Mouse (Mus musculus) bone marrow, adult 2 months (tissue): ENCODE results near the gene Pard3.

Experiments
- CTCF ChIP-seq: fragments of 200-500 bp; IDR thresholded peaks from 2 replicates; pipeline ENCODE4 v1.5.1; 2011; ENCODE audit warnings: low read length, control low read depth; ENCODE audit not compliant: control insufficient read depth, insufficient read depth
- POLR2A ChIP-seq: fragments of 200-500 bp; IDR thresholded peaks from 2 replicates; pipeline ENCODE4 v1.6.1; 2011; ENCODE audit warnings: low read depth, mild to moderate bottlenecking, control low read depth, low read length, borderline replicate concordance; ENCODE audit not compliant: control insufficient read depth

DNA sequence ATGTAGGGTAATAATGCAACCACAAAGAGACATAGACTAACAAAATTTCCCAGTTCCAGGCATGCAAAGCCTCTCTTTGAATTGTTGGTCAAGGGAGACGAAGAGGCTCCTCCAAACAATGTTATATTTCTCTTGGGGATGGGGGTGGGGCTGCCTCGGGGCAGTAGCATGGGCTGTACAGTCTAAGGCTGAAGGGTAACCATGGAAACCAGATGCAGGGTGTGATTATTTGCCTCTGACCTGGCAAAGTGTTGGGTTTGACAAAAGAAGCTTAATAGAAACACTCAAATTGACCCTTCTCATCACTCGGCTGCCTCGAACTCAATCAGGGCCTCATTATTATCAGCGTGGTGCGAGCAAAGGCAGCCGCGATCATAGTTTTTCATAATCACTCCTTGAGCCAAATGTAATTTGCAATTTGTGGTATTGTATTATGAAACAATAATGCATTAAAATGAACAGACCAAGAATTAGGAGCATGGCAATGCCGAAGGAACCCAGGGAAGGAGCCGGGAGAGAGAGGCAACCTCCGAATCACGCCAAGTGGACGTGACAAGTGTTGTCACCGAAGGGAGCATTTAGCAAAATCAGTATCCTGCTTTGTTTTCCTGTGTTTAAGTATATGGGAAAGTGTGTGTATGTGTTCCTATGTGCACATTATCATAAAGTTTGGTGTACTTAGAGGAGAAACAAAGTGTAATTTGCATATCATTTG lies 387.4 kb downstream of the Pard3 start:
- TF ChIP-seq CTCF (no peak), POLR2A (no peak)
